Mouse (Mus musculus): ENCODE measurements around the gene Tubb2a. TPM values are rescaled to one million over a fixed set of nuclear protein-coding genes. Genes with fewer than 3 reads are reported as not detected.

Gene Tubb2a
- polyA plus RNA-seq, 2 experiments, result 170 to 328 TPM

GRCm38 (mm10) chr13:34054391-34054790 lies 23.4 kb downstream of the Tubb2a start:
- no peak for TF ChIP-seq POLR2A (IDR thresholded peaks at IDR 0.05; ENCODE audit: borderline replicate concordance, extremely low read depth, insufficient read depth, insufficient read length)
- Histone ChIP-seq H3K9me3 (ENCODE audit: control insufficient read depth, low read length) (no peaks in the 10 kb centered on the region), H3K9ac (ENCODE audit: low read depth, low read length, severe bottlenecking) (no peak overlapping the region), H3K27ac (replicated peaks; ENCODE audit: low read depth, low read length) (no peak overlapping the region), H3K36me3 (ENCODE audit: control insufficient read depth, insufficient read depth, low read length) (peaks cover 49% of the 10 kb centered on the region), H3K4me1 (ENCODE audit: control insufficient read depth, insufficient read depth, low read length) (no peaks in the 10 kb centered on the region), H3K4me3 (replicated peaks; ENCODE audit: low read length) (no peak overlapping the region), H3K4me2 (replicated peaks; ENCODE audit: low read depth, low read length, severe bottlenecking) (no peak overlapping the region), H3K27me3 (ENCODE audit: control insufficient read depth, insufficient read depth, low read length) (no peaks in the 10 kb centered on the region)
- WGBS, result 72% methylated on average over 4 of the region's 4 CpGs
- no peak for DNase-seq (ENCODE audit: low spot score)
- ATAC-seq (ENCODE audit: low FRiP score, low read depth), result no peak

GRCm38 (mm10) chr13:34053673-34054282 lies 24.0 kb downstream of the Tubb2a start:
- no peak for ATAC-seq (ENCODE audit: low FRiP score, low read depth)
- Histone ChIP-seq H3K4me3 (replicated peaks; ENCODE audit: low read length) (no peak overlapping the region), H3K9me3 (ENCODE audit: control insufficient read depth, low read length) (no peaks in the 10 kb centered on the region), H3K4me2 (replicated peaks; ENCODE audit: low read depth, low read length, severe bottlenecking) (no peak overlapping the region), H3K4me1 (ENCODE audit: control insufficient read depth, insufficient read depth, low read length) (no peaks in the 10 kb centered on the region), H3K27ac (replicated peaks; ENCODE audit: low read depth, low read length) (no peak overlapping the region), H3K27me3 (ENCODE audit: control insufficient read depth, insufficient read depth, low read length) (no peaks in the 10 kb centered on the region), H3K36me3 (ENCODE audit: control insufficient read depth, insufficient read depth, low read length) (peaks cover 49% of the 10 kb centered on the region), H3K9ac (ENCODE audit: low read depth, low read length, severe bottlenecking) (no peak overlapping the region)
- no peak for TF ChIP-seq POLR2A (IDR thresholded peaks at IDR 0.05; ENCODE audit: borderline replicate concordance, extremely low read depth, insufficient read depth, insufficient read length)
- no peak for DNase-seq (ENCODE audit: low spot score)
- WGBS, result 83% methylated on average over 13 of the region's 13 CpGs

DNA sequence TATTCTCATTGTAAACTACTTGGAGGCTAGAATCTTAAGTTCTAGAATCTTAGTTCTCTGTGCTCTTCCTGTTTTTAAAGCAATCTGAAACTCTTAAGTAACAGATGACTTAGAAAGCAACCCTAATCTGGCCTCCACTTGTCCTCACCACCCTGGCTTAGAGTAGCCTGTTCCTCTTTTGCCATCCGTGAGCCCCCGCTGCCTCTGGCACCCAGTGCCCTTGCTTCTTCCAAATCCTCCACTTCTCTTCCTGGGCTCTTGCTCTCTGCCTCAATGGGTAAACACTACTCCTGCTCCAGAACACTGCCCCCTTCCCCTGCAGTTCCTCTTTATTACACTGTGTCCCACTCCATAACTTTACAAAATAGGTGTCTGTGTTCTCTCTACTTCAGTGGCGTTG lies 26.1 kb downstream of the Tubb2a start:
- H3K9ac ChIP-seq (ENCODE audit: low read depth, low read length, severe bottlenecking), result no peak overlapping the region
- DNase-seq (ENCODE audit: low spot score) (no peak), ATAC-seq (ENCODE audit: low FRiP score, low read depth) (no peak)
- H3K36me3 ChIP-seq (ENCODE audit: control insufficient read depth, insufficient read depth, low read length), result peaks cover 59% of the 10 kb centered on the region
- H3K4me3 ChIP-seq (replicated peaks; ENCODE audit: low read length), result no peak overlapping the region
- no peak overlapping the region for H3K27ac ChIP-seq (replicated peaks; ENCODE audit: low read depth, low read length)
- no peak for TF ChIP-seq POLR2A (IDR thresholded peaks at IDR 0.05; ENCODE audit: borderline replicate concordance, extremely low read depth, insufficient read depth, insufficient read length)
- H3K4me2 ChIP-seq (replicated peaks; ENCODE audit: low read depth, low read length, severe bottlenecking), result no peak overlapping the region
- H3K9me3 ChIP-seq (ENCODE audit: control insufficient read depth, low read length), result no peaks in the 10 kb centered on the region
- 89% methylated on average over 3 of the region's 3 CpGs for WGBS
- H3K27me3 ChIP-seq (ENCODE audit: control insufficient read depth, insufficient read depth, low read length), result no peaks in the 10 kb centered on the region
- H3K4me1 ChIP-seq (ENCODE audit: control insufficient read depth, insufficient read depth, low read length), result peaks cover 2% of the 10 kb centered on the region; the same call in 1 of the 2 replicates

- H3K36me3 ChIP-seq (ENCODE audit: control insufficient read depth, insufficient read depth, low read length), result peaks cover 55% of the 10 kb centered on the region
- no peak overlapping the region for H3K4me3 ChIP-seq (replicated peaks; ENCODE audit: low read length)
- no peaks in the 10 kb centered on the region for H3K9me3 ChIP-seq (ENCODE audit: control insufficient read depth, low read length)
- DNase-seq (ENCODE audit: low spot score) (no peak), ATAC-seq (ENCODE audit: low FRiP score, low read depth) (no peak)
- no peak for TF ChIP-seq POLR2A (IDR thresholded peaks at IDR 0.05; ENCODE audit: borderline replicate concordance, extremely low read depth, insufficient read depth, insufficient read length)
- no peak overlapping the region for H3K27ac ChIP-seq (replicated peaks; ENCODE audit: low read depth, low read length)
- WGBS, result 92% methylated on average over 8 of the region's 8 CpGs
- no peak overlapping the region for H3K9ac ChIP-seq (ENCODE audit: low read depth, low read length, severe bottlenecking)
- no peak overlapping the region for H3K4me2 ChIP-seq (replicated peaks; ENCODE audit: low read depth, low read length, severe bottlenecking)
- H3K4me1 ChIP-seq (ENCODE audit: control insufficient read depth, insufficient read depth, low read length), result peaks cover 5% of the 10 kb centered on the region; the same call in 1 of the 2 replicates
- H3K27me3 ChIP-seq (ENCODE audit: control insufficient read depth, insufficient read depth, low read length), result no peaks in the 10 kb centered on the region
These were observed 27.3 kb downstream of the Tubb2a start for GRCm38 (mm10) chr13:34050479-34050878.

GRCm38 (mm10) chr13:34047526-34047925 lies 30.3 kb downstream of the Tubb2a start:
- Histone ChIP-seq H3K27me3 (ENCODE audit: control insufficient read depth, insufficient read depth, low read length) (no peaks in the 10 kb centered on the region), H3K9ac (ENCODE audit: low read depth, low read length, severe bottlenecking) (no peak overlapping the region)
- WGBS, result 87% methylated on average over 3 of the region's 3 CpGs

More at GRCm38 (mm10) chr13:34047526-34047925, 30.3 kb downstream of the Tubb2a start:
- DNase-seq (ENCODE audit: low spot score) (no peak), ATAC-seq (ENCODE audit: low FRiP score, low read depth) (no peak)
- Histone ChIP-seq H3K4me1 (ENCODE audit: control insufficient read depth, insufficient read depth, low read length) (peaks cover 5% of the 10 kb centered on the region; the same call in 1 of the 2 replicates), H3K27ac (replicated peaks; ENCODE audit: low read depth, low read length) (no peak overlapping the region), H3K9me3 (ENCODE audit: control insufficient read depth, low read length) (no peaks in the 10 kb centered on the region), H3K36me3 (ENCODE audit: control insufficient read depth, insufficient read depth, low read length) (peaks cover 31% of the 10 kb centered on the region), H3K4me3 (replicated peaks; ENCODE audit: low read length) (no peak overlapping the region), H3K4me2 (replicated peaks; ENCODE audit: low read depth, low read length, severe bottlenecking) (no peak overlapping the region)
- no peak for TF ChIP-seq POLR2A (IDR thresholded peaks at IDR 0.05; ENCODE audit: borderline replicate concordance, extremely low read depth, insufficient read depth, insufficient read length)
